Mouse (Mus musculus) right cerebral cortex, postnatal 25 days (tissue): ENCODE data around the gene Spryd3.

ENCODE experiments used
- DNase-seq: peaks from one replicate; pipeline ENCODE4 v3.0.0; 2022

The Spryd3 gene

DNA sequence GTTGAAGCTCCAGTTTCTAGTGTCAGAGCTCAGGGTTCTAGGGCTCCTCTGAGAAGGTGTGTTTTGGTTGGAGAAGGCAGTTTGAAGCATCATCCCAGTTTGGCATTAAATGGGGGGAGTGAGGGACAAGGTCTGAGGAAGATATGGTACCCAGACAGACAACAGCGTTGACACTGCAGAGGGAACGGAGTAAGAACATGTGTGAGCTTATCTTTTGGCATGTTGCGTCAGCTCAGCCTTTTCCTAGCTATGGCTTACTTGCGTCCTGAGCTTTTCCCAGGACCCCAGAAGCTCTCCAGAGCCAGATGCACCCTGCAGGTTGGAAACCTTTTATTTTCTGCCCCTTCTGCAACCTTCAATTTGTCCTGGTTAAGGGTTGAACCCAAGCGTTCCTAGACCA lies 10.1 kb upstream of the Spryd3 start:
- DNase-seq, result no peak

DNA sequence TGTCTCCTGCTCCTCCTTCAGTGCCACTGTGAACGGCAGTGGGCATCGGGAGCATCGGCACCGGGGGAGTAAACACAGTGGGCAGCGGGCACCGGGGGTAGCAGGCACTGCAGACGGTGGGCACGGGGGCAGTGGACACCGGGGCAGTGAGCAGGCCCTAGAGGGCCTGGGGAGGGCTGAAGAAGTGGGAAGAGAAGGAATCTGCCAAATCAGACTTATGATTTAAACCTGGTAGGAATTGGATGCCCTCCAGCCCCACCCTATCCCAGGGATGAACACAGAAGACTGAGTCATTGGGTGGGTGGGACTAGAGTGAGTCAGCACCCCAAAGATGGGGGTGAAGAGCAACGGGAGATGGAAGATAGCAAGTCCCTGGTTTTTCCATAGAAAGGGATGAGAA lies 9.3 kb upstream of the Spryd3 start:
- peak; percentile 58 for DNase-seq

DNA sequence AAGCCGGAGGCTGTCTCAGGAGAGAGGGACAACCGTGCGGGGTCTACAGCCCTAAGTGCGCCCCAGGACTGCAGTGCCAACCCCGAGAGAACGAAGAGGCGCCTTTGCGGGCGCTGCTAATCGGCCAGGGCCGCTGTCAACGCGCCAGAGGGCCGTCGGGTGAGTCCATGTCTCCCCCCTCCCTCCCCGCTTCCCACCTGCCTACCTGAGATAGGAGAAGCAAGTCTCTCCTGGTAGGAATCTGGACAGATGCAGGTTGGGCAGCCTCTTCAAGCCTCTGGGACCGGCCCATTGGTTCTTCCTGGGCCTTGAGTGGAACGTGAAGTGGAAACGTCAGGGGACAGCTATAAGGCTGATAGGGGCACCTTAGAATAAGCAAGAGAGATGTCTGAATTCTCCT lies 8.7 kb upstream of the Spryd3 start:
- no peak for DNase-seq

DNA sequence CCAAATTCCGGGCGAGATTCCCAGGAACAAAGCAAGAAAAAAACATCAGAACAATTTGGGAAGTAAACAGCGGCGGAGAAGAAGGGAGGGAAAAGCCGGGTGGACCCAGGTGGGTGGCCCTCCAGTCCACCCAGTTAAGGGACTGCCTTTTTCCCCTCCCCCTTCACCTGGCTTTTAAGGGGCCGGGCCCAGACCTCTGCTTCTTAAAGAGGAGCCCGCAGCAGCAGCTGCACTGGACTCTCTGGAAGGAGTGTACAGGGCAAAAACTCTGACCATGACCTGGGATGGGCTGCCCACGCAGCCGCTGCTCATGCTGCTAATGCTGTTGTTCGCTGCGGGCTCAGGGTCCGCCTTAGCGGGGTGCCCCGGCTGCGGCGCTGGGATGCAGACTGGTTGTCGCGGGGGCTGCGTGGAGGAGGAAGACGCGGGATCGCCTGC lies 8.3 kb upstream of the Spryd3 start, which contains the start of gene Igfbp6:
Igfbp6 (plus strand) TSS at position 89 of the 438 bp plus-strand sequence.
- peak; percentile 21 for DNase-seq

DNA sequence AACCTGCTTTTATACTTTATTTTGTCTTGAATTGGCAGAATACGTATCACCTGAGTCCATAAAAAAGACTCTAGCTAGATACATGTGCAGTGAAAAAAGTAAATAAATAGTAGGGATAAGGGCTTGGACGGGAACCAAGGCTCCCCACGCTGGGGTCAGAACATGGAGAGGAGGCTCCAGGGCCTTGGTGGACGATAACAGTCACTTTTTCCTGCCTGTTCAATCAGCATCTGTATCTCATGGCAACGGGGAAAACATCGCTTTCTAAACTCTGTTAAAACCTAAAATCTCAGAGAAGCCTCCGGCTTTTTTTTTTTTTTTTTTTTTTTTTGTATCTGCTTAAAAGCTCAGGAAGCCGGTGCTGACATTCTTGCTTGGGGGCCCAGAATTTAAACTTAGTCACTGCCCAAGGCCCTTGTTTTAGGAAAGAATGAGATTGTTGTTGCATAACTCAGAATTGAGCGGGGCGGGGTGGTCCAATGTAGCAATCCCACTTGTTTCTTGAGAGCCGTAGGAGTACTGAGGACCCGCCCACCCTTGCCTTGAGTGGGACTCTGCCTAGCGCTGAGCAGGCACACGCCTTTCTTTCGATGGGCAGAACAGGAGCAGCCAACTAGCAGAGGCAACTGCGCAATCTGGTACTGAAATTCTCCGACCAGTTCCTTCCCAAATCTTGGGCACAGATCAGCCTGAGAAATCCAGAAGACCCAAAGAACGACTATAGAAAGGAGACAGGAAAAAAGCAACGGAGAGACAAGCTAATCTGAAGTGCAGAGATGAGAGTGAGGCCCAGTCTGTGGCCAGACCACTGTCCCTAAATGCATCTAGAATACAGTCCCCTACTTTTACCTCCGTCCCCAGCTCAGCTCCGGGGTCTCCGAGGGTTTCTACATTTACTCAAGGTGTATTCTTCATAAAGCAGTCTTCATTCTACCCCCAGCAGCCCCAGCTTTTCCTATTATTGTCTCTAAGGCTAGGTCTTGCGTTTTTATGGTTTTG lies 7.2 kb upstream of the Spryd3 start:
- peak; percentile 49 for DNase-seq

DNA sequence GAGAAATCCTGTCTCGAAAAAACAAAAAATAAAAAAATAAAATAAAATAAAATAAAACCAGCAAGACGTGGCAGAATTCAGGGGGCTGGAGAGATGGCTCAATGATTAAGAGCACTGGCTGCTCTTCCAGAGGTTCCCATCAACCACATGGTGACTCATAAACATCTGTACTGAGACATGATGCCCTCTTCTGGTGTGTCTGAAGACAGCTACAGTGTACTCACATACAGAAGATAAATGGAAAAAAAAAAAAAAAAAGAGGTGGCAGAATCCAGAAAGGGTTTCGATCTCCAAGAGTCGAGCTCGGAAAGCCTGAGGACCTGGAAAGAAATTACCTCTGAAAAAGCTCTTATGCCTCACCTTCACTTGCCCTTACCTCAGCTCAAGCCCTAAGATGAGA lies 5.1 kb upstream of the Spryd3 start:
- DNase-seq, result no peak

DNA sequence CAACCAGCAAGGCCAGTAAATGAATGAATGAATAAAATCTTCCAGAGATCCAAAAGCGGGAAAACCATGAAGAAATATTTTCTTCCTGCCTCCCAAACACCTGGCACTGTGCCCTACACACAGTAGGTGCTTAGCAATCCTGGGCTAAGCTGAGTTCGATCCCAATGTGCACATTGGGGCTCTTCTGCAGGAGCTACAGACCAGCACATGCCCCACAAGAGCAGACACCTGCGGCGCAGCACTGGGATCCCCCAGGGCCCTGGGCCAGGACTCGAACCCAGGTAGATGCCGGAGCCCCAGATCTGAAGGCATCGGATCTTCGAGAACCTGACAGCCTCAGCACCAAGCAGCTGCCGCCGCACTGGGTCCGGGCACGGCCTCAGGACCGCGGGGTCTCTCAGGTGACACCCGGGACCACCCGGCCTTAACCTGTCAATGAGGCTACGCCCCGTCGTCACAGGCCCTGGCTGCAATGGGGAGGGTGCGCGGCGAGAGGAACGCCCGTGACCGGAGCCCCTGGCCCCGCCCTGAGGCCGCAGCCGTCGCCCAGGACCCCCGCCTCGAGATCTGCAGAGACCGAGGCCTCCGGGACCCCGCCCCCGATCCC lies 409 bp downstream of the Spryd3 start:
- no peak for DNase-seq

DNA sequence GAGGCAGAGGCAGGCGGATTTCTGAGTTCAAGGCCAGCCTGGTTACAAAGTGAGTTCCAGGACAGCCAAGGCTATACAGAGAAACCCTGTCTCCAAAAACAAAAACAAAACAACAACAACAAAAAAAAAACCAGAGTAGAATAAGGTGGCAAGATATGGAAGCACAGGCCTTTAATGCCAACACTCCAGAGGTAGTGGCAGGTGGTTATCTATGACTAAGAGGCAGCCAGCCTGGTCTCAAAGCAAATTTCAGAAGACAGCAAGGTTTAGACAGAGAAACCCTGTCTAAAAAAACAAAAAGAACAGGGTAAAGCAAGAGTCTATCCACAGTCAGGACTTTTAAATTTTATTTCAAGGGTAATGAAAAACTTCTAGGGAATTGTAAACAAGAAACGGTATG lies 1.3 kb downstream of the Spryd3 start:
- no peak for DNase-seq

DNA sequence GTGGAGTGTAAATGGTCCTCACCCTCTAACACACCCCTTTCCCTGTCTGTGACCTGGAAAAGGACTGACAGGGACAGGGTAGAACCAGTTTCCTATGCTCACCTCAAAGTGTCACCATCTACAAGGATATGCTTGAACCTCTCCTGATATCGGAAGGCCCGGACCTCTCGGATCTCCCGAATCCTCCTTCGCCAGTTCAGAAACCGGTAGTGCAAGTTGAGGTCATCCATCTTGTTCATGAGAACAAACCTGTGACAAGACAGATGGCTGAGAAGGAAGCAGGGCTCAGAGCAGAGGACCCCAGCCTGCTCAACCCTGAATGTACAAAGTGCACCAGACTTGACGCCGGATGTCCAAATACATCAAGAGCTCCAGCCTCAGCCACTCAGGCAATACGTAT lies 2.7 kb downstream of the Spryd3 start:
- DNase-seq, result no peak

DNA sequence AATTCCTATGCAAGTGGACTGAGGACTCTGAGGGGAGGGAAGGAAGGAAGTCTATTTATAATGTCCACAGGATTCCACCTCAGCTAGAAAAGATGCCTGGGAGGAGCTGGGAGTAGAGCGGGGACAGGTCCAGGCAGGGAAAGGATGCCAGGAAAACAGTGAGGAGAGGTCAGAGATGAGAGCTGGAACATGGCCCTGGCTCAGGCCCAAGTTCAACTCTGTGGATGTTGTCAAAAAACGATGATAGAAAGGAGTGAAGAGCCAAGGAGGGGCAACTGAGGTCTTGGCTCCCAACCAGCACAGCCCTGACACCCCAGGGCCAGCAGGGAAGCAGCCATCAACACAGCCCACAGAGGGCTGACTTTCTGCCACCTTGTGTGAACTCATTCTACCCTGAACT lies 9.7 kb downstream of the Spryd3 start:
- DNase-seq, result no peak

DNA sequence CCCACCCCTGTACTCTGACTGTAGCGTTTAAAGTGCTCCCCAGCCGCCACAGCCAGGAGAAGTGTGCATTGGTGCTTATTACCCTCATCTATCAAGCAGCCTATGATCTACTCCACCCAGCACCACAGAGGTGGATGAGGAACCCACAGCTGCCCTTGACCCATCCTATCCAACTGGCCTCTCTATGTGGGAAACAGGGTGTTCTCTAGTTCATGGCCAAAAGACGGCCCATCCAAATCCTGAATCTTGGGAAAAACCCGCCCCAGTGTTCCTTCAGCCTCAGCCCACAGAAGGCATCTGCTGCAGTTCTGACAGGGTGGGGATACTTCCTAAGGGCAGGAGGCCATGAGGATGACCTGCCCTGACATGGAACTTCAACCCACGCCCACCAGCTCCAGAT lies 15.5 kb downstream of the Spryd3 start:
- no peak for DNase-seq

DNA sequence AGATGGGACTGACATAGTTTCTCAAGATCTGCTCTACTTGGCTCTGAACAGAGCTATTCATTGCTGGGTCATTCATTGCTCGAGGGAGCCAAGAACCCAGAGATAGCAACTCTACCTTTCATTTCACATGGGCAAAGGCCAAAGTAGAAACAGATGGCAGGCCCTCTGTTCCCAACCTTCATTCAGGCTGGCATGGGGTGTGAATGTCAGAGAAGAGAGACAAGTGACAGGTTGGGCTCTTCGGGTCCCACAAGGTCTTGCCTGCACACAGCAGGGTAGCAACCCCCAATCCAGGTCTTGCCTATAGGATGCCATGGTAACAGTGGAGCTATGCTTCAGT lies 16.2 kb downstream of the Spryd3 start:
- DNase-seq, result no peak

DNA sequence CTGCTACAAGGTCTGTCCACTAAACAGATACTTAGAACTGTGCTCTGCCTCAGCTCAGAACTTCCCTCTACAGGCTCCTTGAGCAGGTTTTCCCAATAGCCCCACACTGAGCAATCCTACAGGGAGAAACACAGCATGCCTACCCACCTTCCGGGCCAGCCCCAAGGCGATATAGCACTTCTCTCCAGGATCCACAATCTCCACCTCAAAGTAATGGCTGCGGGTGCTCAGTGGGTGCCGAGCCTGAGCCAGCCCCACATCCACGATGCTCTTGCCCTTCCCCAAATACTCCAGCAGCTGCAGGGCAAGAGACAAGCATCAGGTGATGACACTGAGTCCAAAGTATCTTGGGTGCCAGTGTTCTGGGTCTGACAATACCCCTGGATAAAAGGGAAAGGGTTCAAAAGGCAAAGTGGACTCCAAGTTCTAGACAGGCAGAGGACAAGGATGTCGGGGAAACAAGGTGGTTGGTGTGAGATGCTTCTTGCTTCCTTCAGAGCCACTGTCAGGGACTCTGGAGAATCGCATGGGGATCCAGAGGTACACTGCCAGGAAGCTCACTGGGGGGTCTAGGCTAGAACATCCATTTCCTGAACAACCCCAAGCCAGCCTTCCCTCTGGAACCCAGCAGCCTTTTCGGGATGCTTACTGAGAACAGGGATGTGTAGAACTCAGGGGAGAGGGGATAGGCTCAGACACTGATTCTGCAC lies 16.8 kb downstream of the Spryd3 start:
- DNase-seq, result no peak

DNA sequence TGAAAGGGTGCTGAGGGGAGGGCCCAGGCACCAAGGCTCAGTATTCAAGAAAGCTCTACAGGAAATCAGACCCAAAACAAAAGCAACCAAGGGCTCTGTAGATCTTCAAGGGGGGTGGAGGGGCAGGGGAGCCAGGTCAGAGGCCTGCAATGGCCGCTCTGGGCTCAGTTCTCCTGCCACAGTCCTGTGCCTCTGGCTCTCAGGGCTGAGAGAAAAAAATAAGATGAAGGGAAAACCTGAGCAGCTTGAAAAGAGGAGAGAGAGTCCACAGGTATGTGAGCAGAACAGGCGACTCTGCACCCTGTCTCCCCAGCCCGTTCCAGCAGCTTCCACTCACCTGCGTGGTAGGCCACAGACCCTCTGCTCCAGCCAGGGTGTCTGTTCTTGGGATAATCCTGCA lies 17.4 kb downstream of the Spryd3 start:
- no peak for DNase-seq

DNA sequence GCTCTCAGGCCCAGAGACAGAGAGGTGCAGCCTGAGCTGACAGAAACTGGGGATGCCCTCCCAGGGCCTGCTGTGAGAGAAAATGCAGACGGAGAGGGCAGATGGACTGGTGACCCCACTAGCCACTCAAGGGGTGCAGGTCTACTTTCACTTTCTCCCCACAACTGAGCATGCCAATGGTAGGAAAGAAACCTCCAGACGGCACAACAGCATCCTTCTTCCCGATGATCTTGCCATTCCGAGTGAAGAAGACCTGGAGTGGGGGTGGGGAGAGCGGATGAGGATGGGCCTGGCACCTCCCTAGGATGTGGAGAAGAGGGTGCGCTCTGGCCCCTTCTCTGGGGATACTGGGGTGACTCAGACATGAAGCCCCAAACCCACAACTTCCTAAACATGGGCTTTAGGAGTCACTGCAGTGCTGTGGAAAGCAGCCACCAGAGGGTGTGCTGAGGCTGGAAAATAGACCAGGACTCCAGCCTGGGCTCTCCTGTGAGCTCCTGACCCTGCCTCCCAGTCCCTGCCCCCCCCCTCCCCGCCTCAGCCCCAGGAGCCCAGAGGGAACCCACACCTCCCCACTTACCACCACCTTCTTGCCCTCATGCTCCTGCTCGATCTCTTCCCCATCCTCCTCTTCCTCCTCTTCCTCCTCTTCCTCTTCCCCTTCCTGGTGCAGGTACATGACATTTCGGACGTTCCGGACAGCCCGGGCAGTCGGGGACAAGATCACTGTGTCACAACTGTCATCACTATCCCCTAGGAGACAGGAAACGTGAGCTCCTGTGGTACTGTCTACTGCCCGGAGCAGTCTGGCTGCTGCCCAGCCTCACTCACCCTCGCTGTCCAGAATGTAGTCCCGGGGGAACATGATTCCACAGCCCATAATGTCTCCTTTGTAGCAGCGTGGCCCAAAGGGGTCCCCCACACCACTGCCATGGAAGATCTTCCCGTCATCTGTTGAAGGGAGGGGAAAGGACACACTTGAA lies 18.3 kb downstream of the Spryd3 start:
- no peak for DNase-seq

DNA sequence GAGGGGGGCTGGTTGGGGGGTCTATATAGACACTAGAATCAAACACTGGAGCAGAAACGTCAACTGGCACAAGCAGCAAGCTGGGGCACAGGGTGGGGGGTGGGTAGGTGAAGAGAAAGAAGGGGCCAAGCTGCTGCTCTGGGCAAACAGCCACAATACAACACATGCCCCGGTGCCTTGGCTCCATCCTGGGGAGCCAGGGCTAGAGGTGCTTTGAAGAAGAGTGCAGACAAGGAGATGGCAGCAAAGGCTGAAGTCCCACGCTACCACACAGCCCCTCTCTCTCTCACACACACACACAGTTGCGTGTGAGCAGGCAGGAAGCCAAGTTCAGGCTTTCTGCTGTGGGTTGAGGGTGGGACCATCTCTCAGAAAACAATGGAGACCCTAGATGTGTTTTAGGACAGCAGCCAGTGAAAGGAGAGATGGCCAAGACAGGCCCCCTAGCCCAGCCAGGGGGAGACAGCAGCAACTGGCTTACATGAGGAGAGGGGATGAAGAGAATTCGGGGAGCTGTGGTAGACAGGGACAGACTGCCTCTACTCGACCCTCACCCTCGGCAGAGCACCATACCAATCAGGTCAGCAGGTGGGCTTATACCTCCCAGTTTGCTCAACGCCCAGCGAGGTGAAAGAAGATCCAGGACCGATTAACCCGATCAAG lies 19.1 kb downstream of the Spryd3 start:
- no peak for DNase-seq

DNA sequence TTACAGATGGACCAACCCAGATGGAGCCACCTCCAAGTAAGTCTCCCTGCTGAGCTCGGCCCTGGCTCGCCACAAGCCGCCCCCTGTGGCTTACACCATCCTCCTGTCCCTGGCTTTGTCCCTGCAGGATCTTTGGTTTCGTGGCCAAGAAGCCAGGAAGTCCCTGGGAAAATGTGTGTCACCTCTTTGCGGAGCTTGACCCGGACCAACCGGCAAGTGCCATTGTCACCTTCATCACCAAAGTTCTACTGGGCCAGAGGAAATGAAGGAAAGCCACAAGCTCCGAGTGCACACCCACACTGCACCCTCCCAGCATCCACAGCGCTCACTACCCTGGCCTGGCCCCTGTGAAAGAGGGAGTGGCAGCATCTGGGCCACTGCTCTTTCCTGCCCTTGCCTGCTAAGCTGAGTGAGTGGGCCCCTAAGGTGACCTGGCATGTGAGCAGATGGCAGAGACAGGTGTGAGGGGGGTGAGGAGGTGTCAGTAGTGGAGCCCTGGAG lies 20.3 kb downstream of the Spryd3 start:
- no peak for DNase-seq

DNA sequence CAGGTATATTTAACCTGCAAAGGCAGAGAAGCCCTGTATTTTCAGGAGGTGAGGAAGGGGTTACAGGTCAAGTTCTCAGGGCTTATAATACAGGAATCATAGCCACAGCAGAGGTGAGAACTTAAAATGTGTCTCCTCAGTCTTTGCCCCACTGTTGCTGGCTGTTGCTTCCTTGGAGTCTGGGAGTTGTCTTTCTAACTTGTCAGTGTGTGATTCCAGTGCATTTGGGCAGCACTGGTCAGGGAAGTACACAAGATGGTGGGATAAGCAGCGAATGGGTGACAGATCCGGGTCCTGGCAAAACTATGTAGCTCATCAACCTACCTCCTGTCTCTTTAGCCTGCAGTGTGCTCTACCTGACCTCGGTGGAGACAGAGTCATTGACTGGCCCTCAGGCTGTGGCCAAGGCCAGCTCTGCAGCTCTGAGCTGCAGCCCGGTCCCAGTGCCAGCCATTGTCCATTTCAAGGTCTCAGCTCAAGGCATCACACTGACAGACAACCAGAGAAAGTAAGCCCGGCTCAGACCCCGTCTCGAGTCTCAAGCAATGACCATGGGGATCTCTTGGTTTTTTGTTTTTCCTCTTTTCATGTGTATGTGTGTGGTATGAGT lies 21.3 kb downstream of the Spryd3 start:
- no peak for DNase-seq

DNA sequence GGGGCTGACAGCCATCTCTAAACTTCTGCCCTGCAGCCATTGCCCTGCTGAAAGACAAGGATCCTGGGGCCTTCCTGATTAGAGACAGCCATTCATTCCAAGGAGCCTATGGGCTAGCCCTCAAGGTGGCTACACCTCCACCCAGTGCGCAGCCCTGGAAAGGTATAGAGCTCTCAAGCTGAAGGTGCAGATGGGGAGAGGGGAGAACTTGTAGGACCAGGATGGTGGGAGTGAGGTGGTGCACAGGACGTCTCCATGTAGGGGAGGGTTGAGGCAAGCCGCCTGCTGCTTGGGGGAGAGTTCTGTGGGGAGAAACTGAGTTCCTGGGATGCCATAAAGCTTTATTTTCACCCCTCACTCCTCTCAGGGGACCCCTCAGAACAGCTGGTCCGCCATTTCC lies 22.4 kb downstream of the Spryd3 start:
- no peak for DNase-seq

DNA sequence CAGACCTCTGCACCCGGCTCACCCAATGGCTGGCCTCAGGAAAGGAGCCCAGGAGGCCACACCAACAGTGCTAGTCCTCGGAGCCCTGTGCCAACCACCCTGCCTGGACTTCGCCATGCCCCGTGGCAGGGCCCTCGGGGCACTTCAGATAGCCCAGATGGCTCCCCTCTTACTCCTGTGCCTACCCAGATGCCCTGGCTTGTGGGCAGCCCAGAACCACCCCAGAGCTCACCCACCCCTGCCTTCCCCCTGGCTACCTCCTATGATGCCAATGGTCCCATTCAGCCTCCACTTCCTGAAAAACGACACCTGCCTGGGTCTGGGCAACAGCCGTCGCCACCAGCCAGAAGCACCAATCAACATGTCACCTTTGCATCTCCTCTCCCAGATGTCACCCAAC lies 23.2 kb downstream of the Spryd3 start:
- DNase-seq, result no peak

DNA sequence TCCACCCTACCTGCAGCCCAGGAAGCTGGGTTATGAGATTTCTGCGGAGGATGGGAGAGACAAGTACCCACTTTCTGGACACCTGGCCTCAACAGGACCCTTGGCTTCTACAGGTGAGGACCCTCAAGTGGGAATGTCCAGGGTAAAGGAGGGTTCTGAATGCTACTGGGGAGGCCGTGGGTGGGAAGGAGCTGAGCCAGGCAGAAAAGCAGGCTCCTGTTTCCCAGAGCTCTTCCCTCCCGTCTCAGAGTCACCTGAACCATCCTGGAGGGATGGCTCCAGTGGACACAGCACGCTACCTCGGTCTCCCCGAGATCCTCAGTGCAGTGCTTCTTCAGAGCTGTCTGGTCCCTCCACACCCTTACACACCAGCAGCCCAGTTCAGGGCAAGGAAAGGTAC lies 23.9 kb downstream of the Spryd3 start:
- DNase-seq, result no peak
